Mouse (Mus musculus) C2C12 (cell line): ENCODE results near the gene Erich6b.

Experiments
- CEBPB ChIP-seq: IDR thresholded peaks from one replicate; pipeline ENCODE4 v1.6.1; 2011; ENCODE audit warnings: low read depth, mild to moderate bottlenecking, control low read depth, moderate library complexity
- CTCF ChIP-seq: IDR thresholded peaks from one replicate; pipeline ENCODE4 v1.5.1; 2011; ENCODE audit not compliant: control insufficient read depth, insufficient read depth, insufficient read length
- FOSL1 ChIP-seq: IDR thresholded peaks from one replicate; pipeline ENCODE4 v1.8.0; 2011; ENCODE audit warnings: mild to moderate bottlenecking, low read length; ENCODE audit not compliant: poor library complexity, insufficient read depth, severe bottlenecking
- MYOG ChIP-seq: IDR thresholded peaks from one replicate; pipeline ENCODE4 v1.6.1; 2011; ENCODE audit not compliant: control insufficient read depth, insufficient read length; ENCODE audit errors: extremely low read depth
- USF1 ChIP-seq: IDR thresholded peaks from one replicate; pipeline ENCODE4 v1.6.1; 2011; ENCODE audit warnings: low read depth, mild to moderate bottlenecking, control low read depth, moderate library complexity

DNA sequence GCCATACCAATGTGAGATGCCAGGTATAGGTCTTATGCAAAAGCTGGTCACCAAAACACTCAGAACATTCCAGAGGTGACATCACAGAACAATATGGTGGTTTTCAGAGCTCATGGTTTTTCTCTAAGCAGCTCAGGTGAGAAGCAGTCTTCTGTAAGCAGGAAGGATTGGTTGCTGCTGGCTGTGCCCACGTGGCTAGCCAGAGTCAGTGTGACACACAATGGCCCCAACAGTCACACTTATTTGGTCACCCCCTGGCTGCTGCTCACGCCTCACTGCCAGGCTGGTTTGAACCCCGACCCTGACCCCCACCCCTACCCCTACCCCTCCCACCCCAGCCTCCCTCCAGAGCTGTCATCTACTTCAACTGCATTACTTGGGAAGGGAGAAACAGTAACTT lies 49.1 kb upstream of the Erich6b start, which contains the start of gene Spert:
- no peak for TF ChIP-seq USF1
- no peak for TF ChIP-seq CTCF
- TF ChIP-seq CEBPB = no peak
- TF ChIP-seq MYOG = no peak
- TF ChIP-seq FOSL1 = no peak
